Mouse (Mus musculus) kidney, postnatal 4 days (tissue): ENCODE data around the gene Ushbp1.
"Not testable (repeated sequence)": the region's sequence is repeated elsewhere in the genome, so short reads cannot be mapped to it uniquely, and the experiment has no call there.

Experiments used
- DNase-seq, 2 experiments: peaks; one replicate each; pipeline ENCODE4 v3.0.0; 2021; ENCODE audit warnings: mixed read lengths in 2 of 2

The Ushbp1 gene

GRCm38 (mm10) chr8:71369040-71369718 is 26.4 kb downstream of the Ushbp1 start:
- no peak for DNase-seq

- no peak for DNase-seq
Measured at GRCm38 (mm10) chr8:71368366-71368765, 27.2 kb downstream of the Ushbp1 start.

GRCm38 (mm10) chr8:71367529-71368176 is 27.9 kb downstream of the Ushbp1 start:
- peak in 1 of 2 experiments; percentile 29 for DNase-seq

- DNase-seq: peak; percentile 92 to 95
Measured at GRCm38 (mm10) chr8:71366771-71367528, 28.7 kb downstream of the Ushbp1 start, which contains the start of gene Use1. Gene Use1 (plus strand): TSS chr8:71366848.

GRCm38 (mm10) chr8:71358026-71358425 is 37.6 kb downstream of the Ushbp1 start:
- DNase-seq: no peak

- no peak for DNase-seq
Measured at GRCm38 (mm10) chr8:71351520-71351919, 44.1 kb downstream of the Ushbp1 start.

GRCm38 (mm10) chr8:71351117-71351516 is 44.5 kb downstream of the Ushbp1 start:
- DNase-seq: no peak

GRCm38 (mm10) chr8:71346581-71346980 is 49.0 kb downstream of the Ushbp1 start:
- DNase-seq: no peak

- peak; percentile 72 to 73 for DNase-seq
Measured at GRCm38 (mm10) chr8:71340625-71341024, 55.0 kb downstream of the Ushbp1 start.

- not testable (repeated sequence) for DNase-seq
Measured at GRCm38 (mm10) chr8:71337834-71338233, 57.8 kb downstream of the Ushbp1 start.
